Mouse (Mus musculus) liver, adult 2 months (tissue): ENCODE results near the gene Ano3. TPM values are rescaled to one million over a fixed set of nuclear protein-coding genes. Genes with fewer than 3 reads are reported as not detected.

Experiments used
- DNase-seq: peaks from one replicate; pipeline ENCODE4 v3.0.0-alpha.2; 2011; ENCODE audit warnings: low read depth, low spot score; ENCODE audit errors: extremely low read depth
- H3K27ac ChIP-seq: fragments of 200-500 bp; replicated peaks from 2 replicates; pipeline ENCODE4 v1.5.1; 2012; ENCODE audit warnings: low read depth, mild to moderate bottlenecking, control low read depth, inconsistent platforms, low read length; ENCODE audit not compliant: insufficient read depth
- H3K27me3 ChIP-seq: fragments of 200-500 bp; 2 replicates; pipeline ENCODE4 v1.6.1; 2012; ENCODE audit warnings: mild to moderate bottlenecking, moderate library complexity, low read length, inconsistent platforms; ENCODE audit not compliant: control insufficient read depth, insufficient read depth
- H3K36me3 ChIP-seq: fragments of 200-500 bp; 2 replicates; pipeline ENCODE4 v1.6.1; 2012; ENCODE audit warnings: low read length, inconsistent platforms; ENCODE audit not compliant: control insufficient read depth, insufficient read depth
- H3K4me1 ChIP-seq: fragments of 200-500 bp; 2 replicates; pipeline ENCODE4 v1.6.1; 2011; ENCODE audit warnings: low read length; ENCODE audit not compliant: control insufficient read depth, insufficient read depth
- H3K4me3 ChIP-seq: fragments of 200-500 bp; 2 replicates; pipeline ENCODE4 v1.5.1; 2011; ENCODE audit warnings: low read depth, mild to moderate bottlenecking, control low read depth, low read length, moderate library complexity; ENCODE audit not compliant: insufficient read depth
- H3K79me2 ChIP-seq: fragments of 200-500 bp; 2 replicates; pipeline ENCODE4 v1.6.1; 2012; ENCODE audit warnings: inconsistent platforms, mild to moderate bottlenecking, low read length, moderate library complexity; ENCODE audit not compliant: control insufficient read depth, insufficient read depth
- H3K9ac ChIP-seq: fragments of 200-500 bp; 2 replicates; pipeline ENCODE4 v1.6.1; 2012; ENCODE audit warnings: low read depth, mild to moderate bottlenecking, control low read depth, inconsistent platforms, low read length
- CTCF ChIP-seq: fragments of 200-500 bp; IDR thresholded peaks from 2 replicates; pipeline ENCODE4 v1.5.1; 2011; ENCODE audit warnings: low read depth, low read length, control low read depth
- POLR2A ChIP-seq: fragments of 200-500 bp; IDR thresholded peaks from 2 replicates; pipeline ENCODE4 v1.6.1; 2011; ENCODE audit warnings: low read length, control low read depth; ENCODE audit not compliant: insufficient read depth; ENCODE audit errors: extremely low read depth
- WGBS: fragments of 180-500 bp; shearing (Covaris S2); methylation state at CpG from one replicate; pipeline ENCODE4 v1.1.7; 2018; 5-methylcytosine and 5-hydroxymethylcytosine counted together
- polyA plus RNA-seq: library from polyadenylated mRNA; depleted of rRNA; stranded (reverse); fragments of >200 nt; gene quantifications from 2 replicates; pipeline ENCODE4 v1.2.3, GENCODE M21; 2012
- total RNA-seq: library from RNA; depleted of rRNA; stranded (reverse); fragments of >200 nt; gene quantifications from 2 replicates; pipeline ENCODE4 v1.2.3, GENCODE M21; 2014

The Ano3 gene
- total and polyA plus RNA-seq, 2 experiments, result not detected

DNA sequence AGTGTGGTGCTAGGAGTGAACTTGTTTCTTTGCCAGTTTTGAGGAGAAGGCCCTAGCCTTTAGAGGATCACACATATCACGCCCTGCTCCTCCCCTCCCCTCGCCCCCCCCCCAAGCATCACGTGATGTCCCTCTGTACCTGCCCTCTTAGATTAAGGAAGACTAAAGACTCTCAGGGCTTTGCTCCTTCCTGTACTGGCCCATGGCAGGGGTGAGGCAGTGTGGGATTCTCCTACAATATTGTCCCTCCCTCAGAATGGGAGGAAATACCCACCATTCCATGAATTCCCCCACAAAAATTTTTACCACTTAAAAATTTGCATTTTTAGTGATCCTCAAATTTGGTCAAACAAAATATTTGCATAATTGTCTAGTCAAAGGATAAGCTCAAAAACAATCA, 85.1 kb downstream of the Ano3 start:
- Histone ChIP-seq H3K36me3 (no peaks in the 10 kb centered on the region), H3K9ac (no peak overlapping the region), H3K27me3 (no peaks in the 10 kb centered on the region), H3K79me2 (no peaks in the 10 kb centered on the region), H3K4me1 (no peaks in the 10 kb centered on the region), H3K27ac (no peak overlapping the region), H3K4me3 (no peak overlapping the region)
- DNase-seq, result no peak
- TF ChIP-seq CTCF (no peak), POLR2A (no peak)
- WGBS, result 78% methylated on average over 3 of the region's 3 CpGs

GRCm38 (mm10) chr2:110863376-110863775, 87.3 kb downstream of the Ano3 start:
- H3K4me3 ChIP-seq, result no peak overlapping the region
- H3K27ac ChIP-seq, result no peak overlapping the region
- H3K4me1 ChIP-seq, result no peaks in the 10 kb centered on the region
- no peak for DNase-seq
- TF ChIP-seq POLR2A, result no peak
- no peak for TF ChIP-seq CTCF
- no peaks in the 10 kb centered on the region for H3K79me2 ChIP-seq
- no peak overlapping the region for H3K9ac ChIP-seq
- no peaks in the 10 kb centered on the region for H3K27me3 ChIP-seq
- H3K36me3 ChIP-seq, result no peaks in the 10 kb centered on the region
- 93% methylated on average over 4 of the region's 4 CpGs for WGBS

DNA sequence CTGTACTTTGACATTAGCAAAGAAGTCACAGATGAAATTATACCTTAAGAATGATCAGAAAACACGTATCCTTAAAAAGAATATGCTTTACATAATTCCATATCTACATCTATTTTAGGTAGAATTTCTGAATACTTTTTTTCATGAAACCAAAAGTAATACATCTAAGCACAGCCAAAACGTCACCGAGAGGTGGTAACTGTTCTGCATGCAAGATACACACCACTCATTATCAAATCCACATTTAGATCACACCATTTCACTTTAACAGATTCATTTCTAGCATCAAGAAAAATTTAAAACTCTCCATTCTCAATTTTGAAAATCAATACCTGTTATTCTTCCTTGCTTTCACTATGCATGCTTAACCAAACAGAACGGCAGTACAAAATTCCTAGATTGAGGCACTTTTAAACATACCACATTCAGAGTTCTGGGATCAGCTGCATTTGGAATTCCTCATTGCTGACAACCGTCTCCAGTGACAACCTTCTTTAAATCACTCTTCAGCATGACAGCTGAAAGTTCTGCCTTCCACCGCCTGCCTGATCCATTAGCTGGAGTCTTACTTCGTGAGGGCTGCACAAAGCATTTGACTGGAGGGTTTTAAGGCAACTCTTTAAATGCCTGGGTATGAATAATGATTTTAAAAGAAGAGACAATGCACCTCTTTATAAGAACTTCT, 111.0 kb downstream of the Ano3 start:
- Histone ChIP-seq H3K36me3 (no peaks in the 10 kb centered on the region), H3K27ac (no peak overlapping the region), H3K27me3 (no peaks in the 10 kb centered on the region), H3K4me1 (no peaks in the 10 kb centered on the region), H3K9ac (no peak overlapping the region), H3K4me3 (no peak overlapping the region), H3K79me2 (no peaks in the 10 kb centered on the region)
- 63% methylated on average over 7 of the region's 7 CpGs for whole genome bisulfite sequencing
- TF ChIP-seq POLR2A (no peak), CTCF (no peak)
- DNase-seq, result no peak

GRCm38 (mm10) chr2:110816189-110816588, 134.5 kb downstream of the Ano3 start:
- Histone ChIP-seq H3K36me3 (no peaks in the 10 kb centered on the region), H3K4me3 (no peak overlapping the region), H3K79me2 (no peaks in the 10 kb centered on the region), H3K4me1 (no peaks in the 10 kb centered on the region), H3K27me3 (0 out of 2 replicates have a peak, but pooled peaks cover 2% of the 10 kb centered on the region), H3K9ac (no peak overlapping the region), H3K27ac (no peak overlapping the region)
- no peak for TF ChIP-seq CTCF
- no peak for TF ChIP-seq POLR2A
- DNase-seq, result no peak

GRCm38 (mm10) chr2:110814964-110815363, 135.8 kb downstream of the Ano3 start:
- 90% methylated on average over 1 of the region's 1 CpGs for WGBS
- no peak for DNase-seq
- 0 out of 2 replicates have a peak, but pooled peaks cover 2% of the 10 kb centered on the region for H3K27me3 ChIP-seq
- H3K79me2 ChIP-seq, result no peaks in the 10 kb centered on the region
- no peak overlapping the region for H3K4me3 ChIP-seq
- H3K9ac ChIP-seq, result no peak overlapping the region
- H3K36me3 ChIP-seq, result no peaks in the 10 kb centered on the region
- H3K27ac ChIP-seq, result no peak overlapping the region
- TF ChIP-seq CTCF (no peak), POLR2A (no peak)
- H3K4me1 ChIP-seq, result no peaks in the 10 kb centered on the region

- no peaks in the 10 kb centered on the region for H3K4me1 ChIP-seq
- no peaks in the 10 kb centered on the region for H3K36me3 ChIP-seq
- H3K27ac ChIP-seq, result no peak overlapping the region
- no peak for DNase-seq
- no peak for TF ChIP-seq POLR2A
- no peak for TF ChIP-seq CTCF
- no peak overlapping the region for H3K4me3 ChIP-seq
- no peaks in the 10 kb centered on the region for H3K79me2 ChIP-seq
- no peaks in the 10 kb centered on the region for H3K27me3 ChIP-seq
- 75% methylated on average over 5 of the region's 5 CpGs for WGBS
- H3K9ac ChIP-seq, result no peak overlapping the region
Observed at GRCm38 (mm10) chr2:110806302-110807093, 144.2 kb downstream of the Ano3 start.
